Mouse (Mus musculus): ENCODE data around the gene Lztr1. TPM values are rescaled to one million over a fixed set of nuclear protein-coding genes. Genes with fewer than 3 reads are reported as not detected.
"Not testable (repeated sequence)": the region's sequence is repeated elsewhere in the genome, so short reads cannot be mapped to it uniquely, and the experiment has no call there.

The Lztr1 gene
- polyA plus RNA-seq, 1 experiment from 2014 or later, result 124 TPM

DNA sequence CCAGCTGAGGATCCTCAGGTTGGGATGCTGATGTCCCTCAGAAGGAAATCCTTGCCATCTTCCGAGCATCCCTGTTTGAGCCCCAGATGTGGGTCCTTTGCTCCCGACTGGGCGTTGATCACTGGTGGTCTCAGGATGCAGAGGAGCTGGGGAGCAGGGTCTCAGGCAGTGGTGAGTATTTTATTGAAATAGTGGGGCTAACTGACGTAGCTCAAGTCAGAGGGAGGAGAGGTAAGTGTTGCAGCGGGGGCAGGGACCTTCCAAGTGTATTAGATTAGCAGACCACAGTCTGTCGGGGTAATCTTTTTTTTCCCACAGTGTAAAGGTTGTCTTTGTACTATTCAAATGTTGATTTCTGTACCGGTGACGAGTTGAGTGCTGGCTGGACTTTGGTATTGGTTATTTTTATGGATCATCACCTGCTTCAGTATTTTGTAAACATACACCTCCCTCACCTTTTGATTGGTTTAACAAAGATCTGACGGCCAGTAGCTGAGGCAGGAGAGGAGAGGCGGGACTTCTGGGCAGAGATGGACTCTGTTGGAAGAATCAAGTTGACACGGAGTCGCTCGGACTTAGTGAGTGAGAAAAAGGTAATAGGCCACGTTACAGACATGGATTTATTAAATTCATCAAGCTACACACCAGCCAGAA is 24.3 kb downstream of the Lztr1 start:
- Histone ChIP-seq H3K4me1 (replicated peaks) (peaks cover 28% of the 10 kb centered on the region), H3K27me3 (no peaks in the 10 kb centered on the region), H3K27ac (no peak overlapping the region), H3K4me2 (replicated peaks) (0 out of 2 replicates have a peak overlapping the region, but pooled peaks have one; percentile 3), H3K9me3 (no peaks in the 10 kb centered on the region), H3K36me3 (peaks cover 13% of the 10 kb centered on the region), H3K9ac (replicated peaks) (no peak overlapping the region), H3K4me3 (replicated peaks) (no peak overlapping the region)
- WGBS, result 70% methylated on average over 14 of the region's 14 CpGs
- ATAC-seq, result no peak

- Histone ChIP-seq H3K36me3 (no peaks in the 10 kb centered on the region), H3K9ac (replicated peaks) (no peak overlapping the region), H3K4me2 (replicated peaks) (no peak overlapping the region), H3K4me1 (replicated peaks) (peaks cover 11% of the 10 kb centered on the region), H3K27ac (no peak overlapping the region), H3K27me3 (no peaks in the 10 kb centered on the region), H3K4me3 (replicated peaks) (no peak overlapping the region), H3K9me3 (no peaks in the 10 kb centered on the region)
- no peak for ATAC-seq
- WGBS, result 89% methylated on average over 3 of the region's 3 CpGs
Observed at GRCm38 (mm10) chr16:17536584-17536983, 28.1 kb downstream of the Lztr1 start.

DNA sequence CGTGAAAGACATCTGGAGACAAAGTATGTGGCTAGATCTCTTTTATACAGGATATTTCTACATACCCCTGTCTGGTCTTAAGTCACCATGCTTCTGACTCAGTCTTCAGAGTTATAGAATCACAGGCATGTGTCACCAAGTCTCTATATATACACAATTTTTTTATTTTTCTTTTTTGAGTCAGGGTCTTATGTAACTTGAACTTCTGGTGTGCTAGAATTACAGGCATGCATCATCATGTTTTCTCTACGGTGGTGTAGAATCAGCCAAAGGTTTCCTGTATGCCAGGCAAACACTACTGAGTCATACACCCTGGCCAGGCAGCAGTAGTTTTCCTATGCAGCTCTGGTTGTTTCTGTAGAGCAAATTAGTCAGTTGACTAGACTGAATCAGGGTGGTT is 34.1 kb downstream of the Lztr1 start:
- Histone ChIP-seq H3K4me1 (replicated peaks) (no peaks in the 10 kb centered on the region), H3K27me3 (no peaks in the 10 kb centered on the region), H3K4me2 (replicated peaks) (no peak overlapping the region), H3K27ac (no peak overlapping the region), H3K4me3 (replicated peaks) (no peak overlapping the region), H3K9ac (replicated peaks) (no peak overlapping the region), H3K36me3 (no peaks in the 10 kb centered on the region), H3K9me3 (no peaks in the 10 kb centered on the region)
- ATAC-seq, result no peak
- 78% methylated on average over 2 of the region's 2 CpGs for WGBS

DNA sequence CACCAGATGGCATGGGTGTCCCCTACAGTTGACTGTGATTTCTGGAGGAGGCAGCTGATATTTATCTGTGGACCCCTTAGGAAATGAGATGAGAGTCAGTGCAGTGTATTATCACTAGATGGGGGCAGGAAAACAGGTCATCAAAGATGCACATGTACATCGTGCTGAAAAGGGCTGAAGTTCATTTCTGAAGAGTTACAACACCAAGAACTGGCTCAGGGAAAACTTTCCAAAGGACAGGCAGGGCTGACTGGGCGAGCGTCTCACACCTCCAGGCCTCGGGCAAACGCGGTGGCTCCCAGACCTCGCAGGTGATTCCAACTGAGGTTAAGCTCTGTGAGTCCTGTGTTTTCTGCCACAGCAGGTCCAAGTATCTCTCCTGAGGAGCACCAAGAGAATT is 44.3 kb downstream of the Lztr1 start:
- 87% methylated on average over 7 of the region's 7 CpGs for WGBS
- Histone ChIP-seq H3K9me3 (no peaks in the 10 kb centered on the region), H3K27me3 (no peaks in the 10 kb centered on the region), H3K4me1 (replicated peaks) (peaks cover 22% of the 10 kb centered on the region), H3K36me3 (no peaks in the 10 kb centered on the region), H3K4me3 (replicated peaks) (no peak overlapping the region), H3K4me2 (replicated peaks) (no peak overlapping the region), H3K9ac (replicated peaks) (no peak overlapping the region), H3K27ac (no peak overlapping the region)
- ATAC-seq, result no peak

GRCm38 (mm10) chr16:17553910-17554685 is 45.6 kb downstream of the Lztr1 start:
- peak overlapping the region; percentile 56 for H3K27ac ChIP-seq
- H3K9me3 ChIP-seq, result no peaks in the 10 kb centered on the region
- WGBS, result 4% methylated on average over 18 of the region's 18 CpGs

DNA sequence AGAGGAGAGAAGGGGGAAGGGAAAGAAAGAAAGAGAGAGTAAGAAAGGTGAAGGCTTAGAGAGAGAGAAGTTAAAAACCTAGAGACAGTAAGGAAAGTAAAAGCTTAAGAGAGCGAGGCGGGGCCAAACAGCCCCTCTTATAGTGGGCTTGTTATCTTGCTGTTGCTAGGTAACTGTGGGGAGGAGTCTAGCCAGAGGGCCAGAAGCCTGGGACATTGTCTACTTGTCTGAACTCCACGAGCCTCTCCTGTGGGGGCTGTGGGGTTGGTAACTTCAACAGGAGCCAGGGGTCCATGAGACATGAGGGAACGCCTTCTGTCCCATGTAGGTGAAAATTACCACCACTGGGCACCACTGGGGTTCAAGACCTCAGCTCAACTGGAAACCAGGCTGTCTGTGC is 46.2 kb downstream of the Lztr1 start:
- peak overlapping the region; percentile 47 for H3K4me2 ChIP-seq (replicated peaks)
- peaks cover 36% of the 10 kb centered on the region for H3K4me1 ChIP-seq (replicated peaks)
- not testable (repeated sequence) for H3K27me3 ChIP-seq; H3K9me3 ChIP-seq; H3K9ac ChIP-seq (replicated peaks); H3K4me3 ChIP-seq (replicated peaks); H3K36me3 ChIP-seq
- WGBS, result 6% methylated on average over 4 of the region's 4 CpGs
- ATAC-seq, result peak; percentile 49; the same call in 1 of the 2 replicates
- H3K27ac ChIP-seq, result peak overlapping the region; percentile 56; the same call in 1 of the 2 replicates

More at GRCm38 (mm10) chr16:17553910-17554685, 45.6 kb downstream of the Lztr1 start:
- peak; percentile 77 for ATAC-seq
- H3K4me3 ChIP-seq (replicated peaks), result peak overlapping the region; percentile 20; the same call in 1 of the 2 replicates
- no peaks in the 10 kb centered on the region for H3K36me3 ChIP-seq
- no peaks in the 10 kb centered on the region for H3K27me3 ChIP-seq
- peaks cover 33% of the 10 kb centered on the region for H3K4me1 ChIP-seq (replicated peaks)
- H3K9ac ChIP-seq (replicated peaks), result 0 out of 2 replicates have a peak overlapping the region, but pooled peaks have one; percentile 19
- H3K4me2 ChIP-seq (replicated peaks), result peak overlapping the region; percentile 47

DNA sequence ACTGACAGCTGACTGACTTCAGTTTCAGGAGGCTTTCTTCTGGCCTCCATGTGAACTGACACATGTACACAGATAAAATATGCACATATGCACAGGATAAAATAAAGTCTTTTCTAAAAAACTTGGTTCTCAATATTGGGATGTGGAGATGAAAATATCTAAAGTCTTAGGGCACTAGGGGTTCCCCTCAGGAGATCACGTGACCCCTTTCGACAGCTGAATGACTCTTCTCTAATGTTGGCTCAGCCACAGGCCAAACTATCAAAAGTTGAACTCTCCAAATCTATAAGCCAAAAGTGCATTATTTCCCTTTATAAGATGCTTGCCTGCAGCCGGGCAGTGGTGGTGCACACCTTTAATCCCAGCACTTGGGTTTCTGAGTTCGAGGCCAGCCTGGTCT is 47.7 kb downstream of the Lztr1 start:
- Histone ChIP-seq H3K4me1 (replicated peaks) (peaks cover 45% of the 10 kb centered on the region), H3K27me3 (peaks cover 13% of the 10 kb centered on the region), H3K4me3 (replicated peaks) (no peak overlapping the region), H3K27ac (no peak overlapping the region), H3K9me3 (no peaks in the 10 kb centered on the region), H3K4me2 (replicated peaks) (no peak overlapping the region), H3K36me3 (no peaks in the 10 kb centered on the region), H3K9ac (replicated peaks) (no peak overlapping the region)
- 90% methylated on average over 4 of the region's 4 CpGs for WGBS
- ATAC-seq, result no peak

GRCm38 (mm10) chr16:17556907-17557306 is 48.4 kb downstream of the Lztr1 start:
- WGBS, result 54% methylated on average over 4 of the region's 4 CpGs
- Histone ChIP-seq H3K4me3 (replicated peaks) (no peak overlapping the region), H3K9me3 (no peaks in the 10 kb centered on the region), H3K4me2 (replicated peaks) (no peak overlapping the region), H3K4me1 (replicated peaks) (peaks cover 52% of the 10 kb centered on the region), H3K27me3 (peaks cover 19% of the 10 kb centered on the region), H3K27ac (no peak overlapping the region), H3K9ac (replicated peaks) (no peak overlapping the region), H3K36me3 (no peaks in the 10 kb centered on the region)
- no peak for ATAC-seq

GRCm38 (mm10) chr16:17557947-17558480 is 49.5 kb downstream of the Lztr1 start:
- peak; percentile 46 for ATAC-seq
- WGBS, result 2% methylated on average over 5 of the region's 5 CpGs
- Histone ChIP-seq H3K9ac (replicated peaks) (peak overlapping the region; percentile 24; the same call in 1 of the 2 replicates), H3K27me3 (peaks cover 27% of the 10 kb centered on the region), H3K9me3 (no peaks in the 10 kb centered on the region), H3K4me1 (replicated peaks) (peaks cover 58% of the 10 kb centered on the region), H3K36me3 (no peaks in the 10 kb centered on the region), H3K4me2 (replicated peaks) (peak overlapping the region; percentile 26), H3K27ac (no peak overlapping the region), H3K4me3 (replicated peaks) (no peak overlapping the region)

DNA sequence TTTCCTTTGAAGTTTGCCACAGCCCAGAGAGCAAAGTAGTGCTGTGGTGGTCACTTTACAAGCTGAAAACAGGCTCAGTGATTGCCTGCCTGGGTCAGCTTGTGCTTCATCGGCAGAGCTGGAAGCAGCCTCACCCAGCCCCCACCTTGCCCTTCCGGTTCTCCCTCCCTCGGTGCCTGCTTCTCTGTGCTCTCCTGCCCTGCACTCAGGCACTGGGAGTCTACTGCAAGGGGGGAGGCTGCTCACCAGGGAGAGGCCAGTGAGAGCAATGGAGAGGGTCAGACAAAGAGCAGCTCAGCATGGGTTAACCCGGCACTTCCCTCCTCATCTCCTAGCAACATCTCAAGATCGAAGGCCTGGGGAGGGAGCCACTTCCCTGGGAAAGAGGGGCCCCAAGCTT is 50.3 kb downstream of the Lztr1 start:
- peak overlapping the region; percentile 24; the same call in 1 of the 2 replicates for H3K9ac ChIP-seq (replicated peaks)
- 0% methylated on average over 5 of the region's 5 CpGs for WGBS
- ATAC-seq, result no peak; the same call in 1 of the 2 replicates
- no peaks in the 10 kb centered on the region for H3K36me3 ChIP-seq
- peaks cover 29% of the 10 kb centered on the region for H3K27me3 ChIP-seq
- no peak overlapping the region for H3K27ac ChIP-seq
- no peak overlapping the region for H3K4me3 ChIP-seq (replicated peaks)
- H3K9me3 ChIP-seq, result no peaks in the 10 kb centered on the region
- H3K4me2 ChIP-seq (replicated peaks), result peak overlapping the region; percentile 26
- peaks cover 54% of the 10 kb centered on the region for H3K4me1 ChIP-seq (replicated peaks)

DNA sequence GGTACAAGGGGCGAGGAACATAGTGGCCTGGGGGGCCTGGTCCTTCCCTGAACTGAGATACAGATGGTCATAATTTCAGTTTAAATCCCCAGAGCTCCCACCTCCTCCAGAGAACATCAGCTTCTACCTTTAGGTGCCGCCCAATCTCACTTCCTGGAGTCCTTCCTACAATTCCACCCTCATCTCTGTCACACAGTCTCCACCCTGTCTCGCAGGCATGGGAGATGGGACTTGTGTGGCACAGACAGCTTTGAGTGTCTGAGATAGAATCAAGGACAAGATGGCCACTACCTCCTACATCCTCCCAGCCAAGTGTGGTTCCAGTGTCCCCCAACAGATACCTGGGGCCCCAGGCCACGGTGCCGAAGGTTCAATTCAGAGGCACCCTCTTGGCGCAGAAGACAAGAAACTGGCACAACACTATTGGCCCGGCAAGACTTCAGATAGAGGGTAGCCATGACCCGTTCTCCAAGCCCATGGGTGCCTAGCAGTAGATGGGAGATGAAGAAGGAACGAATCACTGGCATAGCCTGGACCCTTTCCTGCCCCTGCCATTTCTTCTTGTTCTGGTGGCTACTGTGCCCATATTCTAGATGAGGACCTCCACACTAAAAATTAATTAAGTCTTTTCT is 51.0 kb downstream of the Lztr1 start:
- 66% methylated on average over 9 of the region's 9 CpGs for WGBS
- peak overlapping the region; percentile 26; the same call in 1 of the 2 replicates for H3K4me2 ChIP-seq (replicated peaks)
- H3K27me3 ChIP-seq, result peaks cover 29% of the 10 kb centered on the region
- ATAC-seq, result no peak
- H3K9me3 ChIP-seq, result no peaks in the 10 kb centered on the region
- peaks cover 47% of the 10 kb centered on the region for H3K4me1 ChIP-seq (replicated peaks)
- H3K36me3 ChIP-seq, result no peaks in the 10 kb centered on the region
- no peak overlapping the region for H3K9ac ChIP-seq (replicated peaks)
- H3K27ac ChIP-seq, result no peak overlapping the region
- no peak overlapping the region for H3K4me3 ChIP-seq (replicated peaks)
